Comparison of ENCODE assay signal across 13 mouse cellular contexts in the genomic region with DNA sequence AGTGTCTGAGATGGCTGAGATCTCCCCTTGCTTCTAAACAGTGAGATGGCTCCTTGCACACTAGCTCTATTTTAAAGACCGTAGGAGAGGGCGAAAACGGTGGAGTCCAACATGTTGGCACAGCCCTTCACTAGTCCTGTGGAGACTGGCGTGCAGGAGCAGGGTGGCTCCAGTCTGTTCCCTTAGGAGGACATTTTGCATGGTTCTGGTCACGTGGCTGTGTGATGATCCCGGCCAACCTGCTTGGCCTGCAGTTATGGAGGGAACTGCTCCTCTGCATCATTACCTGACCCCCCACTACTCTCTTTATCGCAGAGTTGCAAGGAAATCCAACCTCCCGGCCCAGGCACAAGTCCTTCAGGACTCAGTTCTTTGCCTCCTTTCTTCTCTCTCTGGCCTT. TPM values are rescaled to one million over a fixed set of nuclear protein-coding genes. Genes with fewer than 3 reads are reported as not detected.
"Had no signal": no experiment of that assay in that cellular context is flagged by ENCODE, and none has a peak within 500 bp of the region (broad histone marks: within the 10 kb centered on the region; RNA-seq: fewer than 3 reads in every experiment).

No protein-coding gene starts in this region.

- H3K9me3 ChIP-seq: kidney, embryonic 15.5 days; limb, embryonic 15.5 days; liver, embryonic 12.5 days; midbrain, embryonic 10.5 days; neural tube, embryonic 15.5 days had no signal

- H3K9ac ChIP-seq: kidney, embryonic 15.5 days; limb, embryonic 15.5 days; liver, embryonic 12.5 days; neural tube, embryonic 15.5 days had no signal

- H3K36me3 ChIP-seq: kidney, embryonic 15.5 days; limb, embryonic 15.5 days; liver, embryonic 12.5 days; midbrain, embryonic 10.5 days; neural tube, embryonic 15.5 days had no signal

- H3K4me3 ChIP-seq: kidney, embryonic 15.5 days; limb, embryonic 15.5 days; liver, embryonic 12.5 days; midbrain, embryonic 10.5 days; myocyte; neural tube, embryonic 15.5 days had no signal

- DNase-seq: kidney, postnatal 14 days; layer of hippocampus, adult 9-11 months; layer of hippocampus, postnatal 36 days; midbrain, embryonic 14.5 days; spleen, adult 18-20 months; thymus, adult 18-20 months; thymus, postnatal 14 days had no signal

- H3K4me2 ChIP-seq: kidney, embryonic 15.5 days; limb, embryonic 15.5 days; liver, embryonic 12.5 days; neural tube, embryonic 15.5 days had no signal

- H3K27ac ChIP-seq: kidney, embryonic 15.5 days; limb, embryonic 15.5 days; liver, embryonic 12.5 days; midbrain, embryonic 10.5 days; neural tube, embryonic 15.5 days had no signal

- ATAC-seq: liver, embryonic 12.5 days had no signal

RNA-seq across cellular contexts. Expression of gene Clic6, which starts 15.0 kb away (rescaled TPM):
- polyA plus RNA-seq: myocyte had no signal
